Mouse (Mus musculus) splenic B cell, adult 2 months (primary cell): ENCODE measurements around the gene Taar7a.
A peak's percentile ranks its signal among the peaks of the same experiment; 100 is the strongest.

Experiments
- DNase-seq: peaks from one replicate; pipeline ENCODE4 v3.0.0-alpha.2; 2011; ENCODE audit warnings: low read depth, low spot score
- H3K27me3 ChIP-seq: 2 replicates; pipeline ENCODE4 v1.6.1; 2012; ENCODE audit warnings: mild to moderate bottlenecking, low read length, moderate library complexity, mixed read lengths; ENCODE audit not compliant: control insufficient read depth, poor library complexity, insufficient read depth, severe bottlenecking
- H3K36me3 ChIP-seq: 2 replicates; pipeline ENCODE4 v1.6.1; 2012; ENCODE audit warnings: mild to moderate bottlenecking, low read length, moderate library complexity, mixed read lengths; ENCODE audit not compliant: control insufficient read depth, poor library complexity, insufficient read depth, severe bottlenecking

Taar7a gene

DNA sequence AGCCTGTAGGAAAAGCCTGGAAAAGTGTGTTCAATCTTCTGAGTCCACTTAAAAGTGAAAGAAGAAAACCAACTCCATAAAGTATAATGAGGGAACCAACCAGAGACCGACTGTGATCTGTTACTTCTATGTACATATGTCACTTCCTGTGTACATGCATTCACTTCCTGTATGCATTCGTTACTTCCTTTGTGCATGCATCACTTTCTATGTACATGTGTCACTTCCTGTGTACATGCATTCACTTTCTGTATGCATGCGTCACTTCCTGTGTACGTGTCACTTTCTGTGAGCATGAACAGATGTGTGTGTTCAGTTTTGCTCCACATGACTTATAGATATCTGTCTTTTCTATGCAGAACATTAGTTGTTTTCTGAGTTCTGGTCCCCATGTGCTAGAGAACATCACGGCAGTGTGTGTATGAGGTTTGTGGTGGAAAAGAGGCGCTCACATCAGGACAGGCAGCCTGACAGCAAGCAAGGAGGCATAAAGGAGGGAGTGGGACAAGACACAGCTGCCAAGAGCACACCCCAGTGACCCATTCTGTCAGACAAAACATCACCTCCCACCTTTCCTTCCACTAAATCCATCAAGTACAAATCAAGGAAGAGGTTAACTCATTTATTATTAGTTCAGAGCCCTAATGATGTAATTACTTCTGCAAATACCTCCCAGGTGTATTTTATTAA, 28.2 kb downstream of the Taar7a start:
- Histone ChIP-seq H3K27me3 (no peaks in the 10 kb centered on the region), H3K36me3 (no peaks in the 10 kb centered on the region)
- peak; percentile 1 for DNase-seq

DNA sequence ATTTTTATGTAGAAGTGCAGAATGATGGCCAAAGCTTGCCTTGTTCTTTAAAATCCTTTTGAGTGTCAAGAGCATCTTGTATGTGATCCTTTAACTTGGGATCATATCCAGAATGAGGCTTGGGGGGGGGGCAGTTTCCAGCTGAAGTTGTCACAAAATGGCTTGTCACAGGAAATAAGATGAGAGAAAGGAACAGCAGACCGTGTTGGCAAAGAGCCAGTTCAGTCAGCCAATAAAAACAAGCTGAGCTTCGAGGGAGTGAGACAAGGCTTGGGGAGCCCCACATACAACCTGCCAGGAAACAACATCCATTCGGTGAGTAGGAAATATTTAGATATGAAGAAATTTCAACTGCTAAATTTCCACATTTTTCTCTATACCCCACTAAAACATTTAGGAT, 29.8 kb downstream of the Taar7a start:
- no peaks in the 10 kb centered on the region for H3K27me3 ChIP-seq
- DNase-seq: no peak

DNA sequence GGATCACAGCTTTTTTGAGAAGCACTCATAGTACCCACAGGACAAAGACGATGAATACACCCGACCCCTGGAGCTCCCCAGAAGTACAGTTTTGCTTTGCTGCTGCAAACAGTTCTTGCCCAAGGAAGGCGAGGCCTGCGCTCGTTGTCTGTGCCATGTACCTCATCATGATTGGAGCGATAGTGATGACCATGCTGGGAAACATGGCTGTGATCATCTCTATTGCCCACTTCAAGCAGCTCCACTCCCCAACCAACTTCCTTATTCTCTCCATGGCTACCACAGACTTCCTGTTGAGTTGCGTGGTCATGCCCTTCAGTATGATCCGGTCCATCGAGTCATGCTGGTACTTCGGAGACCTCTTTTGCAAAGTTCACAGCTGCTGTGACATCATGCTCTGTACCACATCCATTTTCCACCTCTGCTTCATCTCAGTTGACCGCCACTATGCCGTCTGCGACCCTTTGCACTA, 32.8 kb downstream of the Taar7a start, which contains the start of gene Taar4:
Taar4 (plus strand) TSS at position 51 of the 472 bp plus-strand sequence.
- Histone ChIP-seq H3K36me3 (no peaks in the 10 kb centered on the region), H3K27me3 (no peaks in the 10 kb centered on the region)
- DNase-seq: no peak

More for the DNA sequence above, 29.8 kb downstream of the Taar7a start:
- no peaks in the 10 kb centered on the region for H3K36me3 ChIP-seq

DNA sequence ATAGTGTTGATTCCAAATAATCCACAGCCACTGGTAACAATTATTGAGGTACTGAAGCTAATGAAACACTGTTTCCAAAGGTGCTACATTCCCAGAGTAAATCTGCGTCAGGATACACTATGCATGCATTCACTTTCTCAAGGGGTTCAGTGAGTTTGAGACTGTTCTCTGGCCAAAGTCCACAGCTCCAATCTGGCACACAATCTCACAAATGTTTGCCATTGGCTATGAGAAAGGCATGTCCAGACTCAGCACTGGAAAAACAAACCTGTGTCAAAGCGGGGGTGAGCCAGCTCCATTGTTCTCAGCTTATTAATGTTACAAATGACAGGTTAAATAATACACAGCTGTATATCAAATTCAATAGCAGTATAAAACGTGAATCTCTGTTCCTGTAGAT, 34.2 kb downstream of the Taar7a start:
- Histone ChIP-seq H3K27me3 (no peaks in the 10 kb centered on the region), H3K36me3 (no peaks in the 10 kb centered on the region)
- no peak for DNase-seq

DNA sequence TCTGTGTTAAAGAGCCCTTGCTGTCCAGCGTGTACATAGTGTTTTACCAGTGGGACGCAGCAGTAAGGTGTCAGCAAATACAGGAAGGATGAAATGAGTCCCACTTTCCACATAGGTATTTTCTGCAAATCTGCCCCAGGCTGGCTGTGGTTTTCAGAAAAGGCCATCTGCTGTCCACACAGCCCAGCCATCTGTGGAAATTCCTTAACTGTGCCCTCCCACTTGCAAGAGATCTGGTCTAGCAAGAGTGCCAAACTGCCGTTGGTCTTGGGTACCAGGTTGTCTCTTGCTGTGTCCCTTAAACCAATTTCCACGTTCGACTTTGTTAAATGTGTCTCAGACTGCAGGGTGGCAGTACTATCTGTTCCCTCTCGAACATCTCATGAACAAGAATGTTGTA, 41.6 kb downstream of the Taar7a start:
- no peaks in the 10 kb centered on the region for H3K36me3 ChIP-seq
- no peaks in the 10 kb centered on the region for H3K27me3 ChIP-seq
- no peak for DNase-seq

DNA sequence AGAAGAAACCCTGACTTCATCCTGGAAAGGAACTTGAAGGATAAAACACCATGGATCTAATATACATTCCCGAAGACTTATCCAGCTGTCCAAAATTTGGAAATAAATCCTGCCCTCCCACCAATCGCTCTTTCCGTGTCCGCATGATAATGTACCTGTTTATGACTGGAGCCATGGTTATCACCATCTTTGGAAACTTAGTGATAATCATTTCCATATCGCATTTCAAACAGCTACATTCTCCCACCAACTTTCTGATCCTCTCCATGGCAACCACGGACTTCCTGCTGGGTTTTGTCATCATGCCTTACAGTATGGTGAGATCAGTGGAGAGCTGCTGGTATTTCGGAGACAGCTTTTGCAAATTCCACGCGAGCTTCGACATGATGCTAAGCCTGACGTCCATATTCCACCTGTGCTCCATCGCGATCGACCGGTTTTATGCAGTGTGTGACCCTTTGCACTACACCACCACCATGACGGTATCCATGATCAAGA, 43.7 kb downstream of the Taar7a start, which contains the start of gene Taar3:
Taar3 (plus strand) TSS at position 51 of the 498 bp plus-strand sequence.
- H3K36me3 ChIP-seq: no peaks in the 10 kb centered on the region
- DNase-seq: no peak

DNA sequence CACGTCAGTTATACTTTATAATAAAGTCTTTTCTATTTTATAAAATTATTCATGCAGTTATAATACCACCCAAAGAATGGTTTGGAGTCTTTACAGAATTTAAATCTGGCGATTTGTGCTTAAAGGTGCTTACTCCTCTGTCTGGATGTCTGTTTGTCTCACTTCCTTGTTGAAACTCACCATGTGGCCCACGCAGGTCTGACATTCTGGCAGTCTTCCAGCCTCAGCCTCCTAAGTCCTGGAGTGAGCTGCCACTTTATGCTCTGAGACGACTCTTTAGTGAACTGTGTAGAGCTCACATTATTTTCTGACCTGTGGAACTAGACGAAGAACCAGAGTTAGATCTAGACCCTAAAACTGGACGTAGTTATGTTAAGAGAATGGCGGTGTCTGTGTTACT, 45.3 kb downstream of the Taar7a start:
- no peaks in the 10 kb centered on the region for H3K36me3 ChIP-seq
- no peaks in the 10 kb centered on the region for H3K27me3 ChIP-seq
- DNase-seq: no peak

More for the DNA sequence above, 43.7 kb downstream of the Taar7a start, which contains the start of gene Taar3:
- no peaks in the 10 kb centered on the region for H3K27me3 ChIP-seq

DNA sequence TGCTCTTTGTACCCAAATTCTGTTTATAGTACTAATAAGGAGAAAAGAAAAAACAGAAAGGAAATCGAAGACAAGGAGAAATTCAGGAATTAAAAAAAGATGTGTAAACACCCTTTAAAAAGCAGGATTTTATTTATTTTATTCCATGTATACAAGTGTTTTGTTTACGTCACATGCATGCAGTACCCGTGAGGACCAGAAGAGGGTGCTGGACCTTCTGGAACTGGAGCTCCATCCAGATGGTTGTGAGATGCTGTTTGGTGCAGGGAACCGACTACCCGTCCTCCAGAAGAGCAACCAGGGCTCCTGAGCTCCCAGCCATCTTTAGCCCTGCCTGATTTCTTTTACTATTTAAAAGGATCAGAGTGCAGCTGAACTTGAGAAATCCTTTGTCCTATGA, 50.8 kb downstream of the Taar7a start:
- peak; percentile 16 for DNase-seq
- no peaks in the 10 kb centered on the region for H3K27me3 ChIP-seq
- H3K36me3 ChIP-seq: no peaks in the 10 kb centered on the region
